Mouse (Mus musculus) cerebellum, adult 11 months (tissue): ENCODE results near the gene Trmt10c.
A peak's percentile ranks its signal among the peaks of the same experiment; 100 is the strongest.

ENCODE experiments used
- DNase-seq: peaks from one replicate; pipeline ENCODE4 v3.0.0; 2022

Trmt10c gene

DNA sequence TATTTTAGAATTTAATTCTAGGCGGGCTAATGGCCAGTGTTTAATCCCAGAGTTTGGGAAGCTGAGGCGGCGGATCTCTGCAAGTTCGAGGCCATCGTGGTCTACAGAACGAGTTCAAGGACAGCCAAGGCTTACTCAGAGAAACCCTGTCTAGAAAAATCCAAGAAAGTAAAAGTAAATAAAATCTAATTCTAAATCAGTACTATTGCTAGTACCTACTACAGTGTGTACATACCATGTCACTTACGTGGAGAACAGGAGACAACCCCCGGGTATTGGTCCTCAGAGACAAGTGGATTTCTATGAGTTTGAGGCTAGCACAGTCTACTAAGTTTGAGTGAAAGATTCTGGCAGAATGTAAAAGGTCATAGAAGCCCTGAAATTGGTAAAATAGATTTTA lies 471 bp upstream of the Trmt10c start:
- no peak for DNase-seq

DNA sequence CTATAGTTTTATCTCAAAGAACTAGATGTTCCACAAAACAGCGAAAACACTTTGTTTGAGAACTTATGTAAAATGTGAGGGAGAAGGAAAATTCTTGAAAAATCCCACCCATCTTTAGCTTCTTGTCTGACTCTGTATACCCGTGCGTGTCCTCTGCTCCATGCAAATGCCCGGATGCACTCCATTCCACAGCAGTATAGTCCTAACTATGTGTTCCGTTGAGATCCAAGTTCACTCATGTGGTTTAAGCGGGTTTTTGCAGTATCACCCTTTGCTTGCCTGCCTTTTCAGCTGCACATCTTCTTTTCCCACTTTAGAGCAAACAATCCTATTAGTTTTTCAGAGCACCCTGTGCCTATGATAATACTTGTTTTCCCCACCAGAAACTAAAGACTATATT lies 1.1 kb downstream of the Trmt10c start:
- DNase-seq = no peak

- no peak for DNase-seq
Observed at GRCm38 (mm10) chr16:56034566-56034965, 3.1 kb downstream of the Trmt10c start.

- peak; percentile 97 for DNase-seq
Observed at GRCm38 (mm10) chr16:56029661-56030082, 7.9 kb downstream of the Trmt10c start, which contains the start of gene Pcnp. TSS of gene Pcnp (minus strand) at chr16:56029739.

GRCm38 (mm10) chr16:56028722-56029551 lies 8.7 kb downstream of the Trmt10c start:
- no peak for DNase-seq

DNA sequence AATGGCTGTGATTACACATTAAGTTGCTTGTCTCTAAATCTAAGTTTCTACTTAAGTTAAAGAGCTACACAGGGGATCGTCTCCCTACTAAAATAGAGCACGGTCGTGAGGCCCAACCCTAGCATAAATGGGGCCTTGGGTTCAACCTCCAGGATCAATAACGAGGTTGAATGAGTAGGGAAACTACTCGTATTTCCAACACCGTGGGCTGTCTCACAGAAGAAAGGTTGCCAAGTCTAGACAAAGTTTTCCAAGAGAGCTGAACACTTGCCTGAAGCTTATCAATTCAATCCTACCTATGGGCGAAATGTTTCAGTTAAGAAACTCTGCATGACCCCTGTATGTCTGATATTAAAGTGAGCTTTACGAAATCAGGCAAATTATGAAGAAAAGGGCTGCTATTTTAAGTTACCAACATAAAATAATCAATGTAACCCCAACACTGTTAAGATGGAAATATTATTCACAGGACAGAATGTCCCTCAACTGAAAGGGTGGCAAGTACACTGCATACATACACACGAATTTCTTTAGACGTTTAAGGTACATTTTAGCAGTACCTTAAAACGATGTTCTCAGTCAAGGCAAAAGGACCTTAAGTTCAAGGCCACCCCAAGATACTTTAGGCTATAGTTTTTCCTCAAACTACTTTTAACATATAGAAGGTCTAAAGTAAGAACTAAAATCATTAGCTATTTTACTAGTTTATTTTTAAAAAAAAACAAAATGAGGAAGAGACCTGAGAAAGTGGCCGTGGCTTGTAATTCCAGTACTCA lies 9.6 kb downstream of the Trmt10c start:
- no peak for DNase-seq

GRCm38 (mm10) chr16:56019660-56020059 lies 18.0 kb downstream of the Trmt10c start:
- DNase-seq = no peak

GRCm38 (mm10) chr16:56014076-56014475 lies 23.5 kb downstream of the Trmt10c start:
- DNase-seq = no peak

DNA sequence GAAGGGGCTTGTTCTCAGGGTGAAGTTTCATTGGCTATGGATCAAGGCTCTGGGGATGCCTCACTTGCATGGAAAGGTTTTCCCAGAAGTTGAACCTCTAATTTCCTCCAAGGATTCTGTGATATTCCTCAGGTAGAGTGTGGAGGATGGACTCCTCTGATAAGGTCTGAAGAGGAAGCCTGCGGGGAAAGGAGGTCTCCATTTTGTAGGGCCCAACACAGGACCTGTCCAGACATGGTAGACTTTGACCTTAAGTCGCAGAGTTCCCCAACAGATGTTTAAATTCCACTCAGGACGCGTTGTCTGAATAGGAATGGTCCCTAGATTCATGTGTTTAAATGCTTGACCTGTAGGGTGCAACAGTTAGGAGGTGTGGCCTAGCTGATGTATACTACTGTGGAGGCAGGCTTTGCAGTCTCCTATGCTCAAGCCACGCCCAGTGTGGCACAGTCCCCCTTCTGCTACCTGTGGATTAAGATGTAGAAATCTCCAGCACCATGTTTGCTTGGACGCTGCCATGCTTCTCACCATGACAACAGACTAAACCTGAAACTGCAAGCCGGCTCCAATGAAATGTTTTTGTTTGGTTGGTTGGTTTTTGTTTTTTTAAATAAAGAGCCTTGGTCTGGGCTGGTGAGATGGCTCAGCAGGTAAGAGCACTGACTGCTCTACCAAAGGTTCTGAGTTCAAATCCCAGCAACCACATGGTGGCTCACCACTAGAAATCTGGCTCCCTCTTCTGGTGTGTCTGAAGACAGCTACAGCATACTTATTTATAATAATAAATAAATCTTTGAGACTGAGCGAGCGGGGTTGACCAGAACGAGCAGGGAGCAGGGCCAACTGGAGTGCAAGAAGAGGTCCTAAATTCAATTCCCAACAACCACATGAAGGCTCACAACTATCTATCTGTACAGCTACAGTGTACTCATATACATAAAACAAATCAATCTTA lies 24.6 kb downstream of the Trmt10c start:
- DNase-seq = no peak

DNA sequence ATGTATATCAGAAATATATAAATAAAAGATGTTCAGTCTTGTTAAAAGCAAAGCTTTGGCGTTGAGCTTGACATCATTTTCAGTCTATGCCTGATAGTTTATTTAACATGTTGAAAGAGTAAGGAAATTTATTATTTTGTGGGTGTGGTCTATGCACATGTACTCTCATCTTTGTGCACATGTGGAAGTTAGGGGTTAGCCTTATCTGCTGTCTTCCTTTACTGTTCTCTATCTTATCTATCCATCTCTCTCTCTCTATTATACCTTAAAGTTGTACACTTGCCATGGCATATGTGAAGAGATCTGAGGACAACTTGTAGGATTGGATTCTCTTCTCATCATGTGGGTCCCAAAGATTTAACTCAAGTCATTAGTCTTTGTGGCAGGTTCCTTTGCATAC lies 28.8 kb downstream of the Trmt10c start:
- no peak for DNase-seq

GRCm38 (mm10) chr16:56006798-56007197 lies 30.8 kb downstream of the Trmt10c start:
- DNase-seq = no peak

DNA sequence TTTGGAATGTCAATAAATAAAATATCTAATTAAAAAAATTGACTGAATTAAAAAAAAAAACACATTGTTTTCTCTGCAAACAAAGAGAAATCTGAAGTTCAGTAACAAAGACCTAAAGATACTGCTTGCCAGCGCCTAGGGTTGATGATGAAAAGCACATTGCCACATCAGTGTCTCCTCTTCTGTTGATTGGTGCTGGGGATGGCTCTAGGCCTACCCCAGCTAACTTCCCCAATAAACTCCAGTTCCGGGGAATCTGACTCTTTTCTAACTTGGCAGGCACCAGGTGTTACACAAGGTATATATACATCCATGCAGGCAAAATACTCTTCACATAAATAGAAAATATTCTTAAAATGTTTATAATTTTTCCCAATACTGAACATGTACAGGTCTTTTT lies 43.4 kb downstream of the Trmt10c start:
- no peak for DNase-seq

- DNase-seq = no peak
Observed at GRCm38 (mm10) chr16:55990311-55990710, 47.3 kb downstream of the Trmt10c start.

GRCm38 (mm10) chr16:55986001-55986400 lies 51.6 kb downstream of the Trmt10c start:
- DNase-seq = no peak
